Mouse (Mus musculus) urinary bladder, postnatal 4 days (tissue): ENCODE measurements around the gene Pdzd11.
A peak's percentile ranks its signal among the peaks of the same experiment; 100 is the strongest.

Experiments
- DNase-seq, 2 experiments: peaks; one replicate each; pipeline ENCODE4 v3.0.0; 2021 to 2022; ENCODE audit warnings: low spot score in 2 of 2

Pdzd11 gene

DNA sequence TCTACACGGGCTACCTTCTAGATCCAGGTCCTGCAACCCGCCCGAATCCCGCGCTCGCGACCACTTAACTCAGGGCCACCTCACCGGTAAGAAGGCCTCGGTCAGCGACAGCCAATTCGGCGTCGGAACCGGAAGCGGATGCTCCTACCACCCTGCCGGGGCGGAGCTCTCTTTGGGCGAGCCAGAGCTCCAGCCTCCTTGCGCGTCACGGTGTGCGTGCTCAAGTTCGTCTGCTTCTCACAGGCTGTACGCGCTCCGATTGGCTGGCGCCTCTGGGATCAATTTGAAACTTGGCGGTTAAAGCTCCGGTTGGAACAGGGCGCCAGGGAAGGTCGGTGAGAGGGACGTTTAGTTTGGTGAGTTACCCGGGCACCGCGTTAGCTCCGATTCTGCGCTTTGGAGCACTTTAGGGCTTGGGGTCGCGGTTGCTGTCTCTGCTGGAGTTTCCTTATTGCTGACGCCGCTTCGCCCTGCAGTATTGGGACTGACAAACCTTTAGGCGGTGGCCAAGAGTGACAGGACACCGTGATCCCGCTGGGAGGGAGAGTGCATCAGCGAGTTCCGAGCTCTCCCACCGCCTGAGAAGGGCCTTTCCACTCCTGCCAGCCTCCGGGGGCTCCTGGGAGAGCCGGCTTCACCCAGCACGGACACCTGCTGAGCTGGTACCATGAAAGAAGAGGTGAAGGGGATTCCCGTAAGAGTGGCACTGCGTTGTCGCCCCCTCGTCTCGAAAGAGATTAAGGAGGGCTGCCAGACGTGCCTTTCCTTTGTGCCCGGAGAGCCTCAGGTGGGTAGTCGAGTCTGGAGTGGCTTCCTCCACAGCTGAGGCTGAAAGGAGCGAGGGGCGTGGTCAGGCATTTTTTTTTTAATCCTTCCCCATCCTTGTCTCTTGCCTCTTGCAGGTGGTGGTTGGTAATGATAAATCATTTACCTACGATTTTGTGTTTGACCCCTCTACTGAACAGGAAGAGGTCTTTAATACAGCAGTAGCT is at the start of gene Pdzd11:
Pdzd11 (minus strand) TSS at position 767 of the 992 bp plus-strand sequence.
- DNase-seq = peak; percentile 83 to 87

DNA sequence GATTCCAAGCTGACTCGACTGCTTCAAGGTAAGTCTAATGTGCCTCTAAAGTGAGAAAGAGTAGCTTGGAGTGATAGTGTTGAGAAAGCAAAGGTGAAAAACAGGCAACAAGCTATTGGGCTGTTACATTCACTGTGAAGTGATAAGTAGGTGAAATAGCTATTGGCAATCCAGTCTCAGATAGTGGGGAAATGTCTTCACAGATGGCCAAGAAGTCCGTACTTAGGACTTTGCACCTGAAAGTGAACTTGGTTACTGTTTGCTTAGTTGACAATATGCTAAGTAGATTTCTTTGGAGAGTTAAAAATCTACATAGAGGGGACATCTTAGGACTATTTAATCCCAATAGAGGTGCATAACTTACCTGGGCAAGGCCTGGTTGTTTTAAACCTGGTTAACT is 38.5 kb upstream of the Pdzd11 start:
- no peak for DNase-seq

DNA sequence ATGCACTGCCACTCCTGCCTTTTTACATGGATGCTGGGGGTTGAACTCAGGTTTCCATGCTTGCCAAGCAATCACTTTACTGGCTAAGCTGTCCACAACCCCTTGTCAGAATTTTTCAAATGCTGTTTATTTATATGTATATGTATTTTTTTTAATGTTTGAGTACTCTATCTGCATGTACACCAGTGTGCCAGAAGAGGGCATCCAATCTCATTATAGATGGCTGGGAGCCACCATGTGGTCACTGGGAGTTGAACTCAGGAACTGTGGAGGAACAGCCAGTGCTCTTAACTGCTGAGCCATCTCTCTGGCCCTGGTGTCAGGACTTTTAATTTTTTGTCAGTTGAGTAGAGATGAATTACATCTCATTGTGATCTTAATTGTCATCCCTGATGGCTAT is 26.5 kb upstream of the Pdzd11 start:
- no peak for DNase-seq

DNA sequence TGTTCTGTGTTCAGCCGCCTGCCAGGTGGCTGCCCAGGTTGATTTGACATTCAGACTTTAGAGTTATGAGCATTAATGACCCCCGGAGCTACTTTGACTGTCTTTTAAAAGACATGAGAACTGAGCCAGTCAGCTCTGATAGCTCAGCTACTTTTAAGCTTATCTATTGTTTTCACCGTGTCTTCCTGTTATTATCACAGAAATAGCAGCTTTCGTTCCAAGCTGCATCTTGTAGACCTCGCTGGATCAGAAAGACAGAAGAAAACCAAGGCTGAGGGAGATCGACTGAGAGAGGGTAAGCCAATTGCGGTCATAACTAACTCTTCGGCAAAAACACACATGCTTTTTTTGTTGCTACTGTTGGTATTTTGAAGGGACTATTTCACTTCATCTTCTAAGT is 12.1 kb upstream of the Pdzd11 start:
- no peak for DNase-seq

DNA sequence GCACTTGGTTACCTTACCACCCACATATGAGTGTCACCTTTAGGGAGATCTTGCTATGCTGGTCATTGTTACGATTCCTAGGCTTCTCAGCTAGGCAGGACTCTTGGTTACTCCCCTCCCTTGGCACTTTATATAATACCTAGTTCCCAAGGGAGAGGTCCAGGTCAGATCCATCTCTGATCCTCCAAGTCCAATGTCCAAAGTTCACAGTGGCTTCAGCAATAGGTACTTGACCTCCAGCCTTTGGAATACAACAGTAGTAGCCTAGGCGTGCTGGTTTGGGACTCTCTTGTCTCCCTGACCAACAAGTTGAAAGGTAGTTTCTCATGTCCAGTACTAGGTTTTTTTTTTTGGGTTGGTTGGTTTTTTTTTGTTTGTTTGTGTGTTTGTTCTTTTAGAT is 2.7 kb upstream of the Pdzd11 start:
- DNase-seq = no peak

DNA sequence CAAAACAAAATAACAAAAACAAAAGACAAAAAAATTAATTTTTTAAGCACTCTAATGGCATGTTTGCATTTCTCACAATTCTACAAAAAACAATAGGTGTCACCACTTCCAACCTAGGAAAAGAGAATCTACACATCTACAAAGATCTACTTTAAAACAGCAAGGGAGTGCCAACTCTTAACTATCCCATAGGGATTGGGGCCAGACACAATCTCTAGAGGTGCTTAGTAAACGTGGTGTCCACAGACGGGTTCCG is 894 bp downstream of the Pdzd11 start, which contains the start of gene Kif4:
Kif4 (plus strand) TSS at position 192 of the 256 bp plus-strand sequence.
- no peak for DNase-seq

DNA sequence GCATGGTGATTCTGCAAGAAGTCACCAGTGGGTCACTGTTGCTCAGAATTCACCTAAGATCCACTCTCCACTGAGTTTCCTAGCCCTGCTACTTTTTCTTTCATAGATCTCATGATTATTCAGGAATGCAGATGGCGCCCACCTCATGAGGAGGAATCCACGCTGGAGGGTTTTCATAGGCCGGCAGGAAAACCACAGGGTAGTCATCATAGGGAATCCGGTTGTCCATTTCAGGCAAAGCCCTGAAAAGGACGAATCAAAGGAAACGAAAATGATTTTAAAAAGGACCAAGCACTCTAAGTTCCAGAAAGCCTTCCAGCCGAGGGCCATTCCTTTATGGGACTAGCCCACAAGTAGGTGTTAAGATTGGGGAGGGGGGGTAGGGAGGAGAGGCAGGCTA is 1.2 kb downstream of the Pdzd11 start:
- DNase-seq = no peak

DNA sequence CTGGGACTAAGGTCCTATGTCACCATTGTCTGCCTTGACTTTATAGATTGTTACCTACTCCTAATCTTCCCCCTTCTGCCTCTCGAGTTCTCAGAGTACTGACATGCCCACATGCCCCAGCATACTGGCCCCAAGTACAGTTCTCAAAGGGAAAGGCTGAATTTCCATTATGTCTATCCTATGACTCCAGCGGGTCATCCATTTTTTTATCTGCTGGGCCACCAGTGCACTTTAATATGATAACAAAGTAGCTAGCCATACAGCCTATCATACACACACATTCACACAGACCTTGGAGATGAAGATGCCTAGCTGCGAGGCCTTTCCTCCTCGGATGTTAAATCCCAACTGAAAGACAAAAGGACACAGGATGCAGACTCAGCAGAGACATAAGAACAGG is 2.1 kb downstream of the Pdzd11 start:
- no peak for DNase-seq

DNA sequence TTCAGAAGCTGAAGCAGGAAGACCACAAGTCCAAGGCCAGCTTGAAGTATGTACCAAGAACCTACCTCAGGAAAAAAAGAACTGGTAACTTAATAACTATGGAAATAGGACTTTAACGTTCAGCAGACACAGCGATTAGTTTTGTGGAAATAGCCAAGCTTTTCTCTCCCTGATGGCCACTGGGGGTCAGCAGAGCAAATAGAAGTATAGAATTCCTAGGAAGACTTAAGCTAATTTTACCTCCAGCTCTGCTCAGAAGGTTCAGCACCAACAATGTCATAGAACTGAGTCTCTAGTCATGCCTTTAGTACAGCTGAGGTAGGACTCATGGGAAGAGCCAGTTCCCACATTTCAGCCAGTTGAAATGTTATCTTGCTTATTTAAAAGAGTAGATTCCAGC is 5.0 kb downstream of the Pdzd11 start:
- no peak for DNase-seq

DNA sequence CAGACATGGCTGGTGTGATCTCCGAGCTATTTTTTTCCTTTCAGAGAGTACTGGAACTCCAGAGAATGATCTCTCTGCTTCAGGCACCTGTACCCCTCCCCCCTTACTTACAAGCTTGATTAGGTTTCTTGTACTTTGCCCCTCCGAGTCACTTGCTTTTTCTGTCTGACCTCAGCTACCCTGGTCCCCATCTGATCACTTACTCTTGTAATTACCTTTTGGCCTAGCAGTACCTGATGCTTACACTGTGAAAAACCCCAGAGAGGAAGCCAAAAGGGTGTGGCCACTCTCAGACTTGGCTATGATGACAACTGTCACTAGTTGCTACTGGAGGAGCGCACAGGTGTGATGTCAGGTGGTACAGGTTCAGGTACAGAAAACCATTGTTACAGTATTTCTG is 7.9 kb downstream of the Pdzd11 start:
- DNase-seq = no peak

DNA sequence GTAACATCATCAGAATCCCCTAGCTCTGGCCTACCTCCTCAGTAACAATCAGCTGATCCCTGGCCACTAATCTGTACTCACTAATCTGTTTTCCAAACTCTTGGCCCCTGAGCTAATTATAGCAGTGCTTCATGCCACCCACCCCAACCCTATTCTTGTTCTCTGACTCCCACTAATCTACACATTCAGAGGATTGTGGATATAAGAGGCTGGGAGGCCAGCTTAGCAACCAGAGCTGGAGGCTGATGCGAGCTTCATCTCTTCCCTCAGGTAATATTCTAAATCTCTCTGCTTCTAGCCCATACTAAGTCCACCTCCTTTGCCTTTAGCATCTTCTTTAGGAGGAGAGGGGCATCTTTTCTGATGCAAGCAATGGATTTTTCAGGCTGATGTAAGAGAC is 21.1 kb downstream of the Pdzd11 start, which contains the start of gene Arr3:
Arr3 (plus strand) TSS at position 184 of the 400 bp plus-strand sequence.
- no peak for DNase-seq

DNA sequence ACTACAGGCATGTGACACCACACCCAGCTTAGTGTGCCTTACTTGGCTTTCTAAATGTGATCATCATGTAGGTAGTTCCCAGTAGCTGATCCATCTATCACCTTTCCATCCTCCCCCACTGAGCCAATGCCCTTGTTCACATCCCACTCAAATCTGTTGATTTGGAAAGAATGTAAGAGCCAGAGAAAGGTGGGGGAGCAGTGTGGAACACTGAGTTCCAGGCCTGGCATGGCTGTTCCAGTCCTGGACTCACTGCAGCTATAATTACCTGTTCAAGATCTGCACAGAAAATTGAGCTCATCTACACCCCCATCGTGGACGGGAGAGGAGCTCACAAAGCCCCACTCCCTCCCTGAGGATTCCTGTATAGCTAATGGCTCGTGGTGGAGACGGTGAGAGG is 26.6 kb downstream of the Pdzd11 start:
- DNase-seq = no peak

DNA sequence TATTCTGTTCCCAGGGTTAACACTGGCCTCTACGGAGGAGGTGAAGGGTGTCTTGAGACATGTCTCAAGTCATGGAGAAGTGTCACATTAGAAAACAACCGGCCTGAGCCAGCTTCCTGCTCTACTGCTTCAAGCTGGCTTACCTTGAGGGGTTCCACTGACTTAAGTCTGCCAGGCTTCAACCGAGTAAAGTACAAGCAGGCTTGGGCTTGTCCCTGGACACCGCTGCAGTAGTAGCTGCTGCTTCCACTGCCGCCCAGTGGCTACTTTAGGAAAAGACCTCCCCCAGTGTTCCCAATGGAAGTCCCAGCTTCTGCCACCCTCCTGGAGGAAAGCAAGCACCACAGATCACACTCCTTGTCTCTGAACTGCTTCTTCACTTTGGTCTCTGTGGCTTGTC is 28.9 kb downstream of the Pdzd11 start:
- peak in 1 of 2 experiments; percentile 17 for DNase-seq

DNA sequence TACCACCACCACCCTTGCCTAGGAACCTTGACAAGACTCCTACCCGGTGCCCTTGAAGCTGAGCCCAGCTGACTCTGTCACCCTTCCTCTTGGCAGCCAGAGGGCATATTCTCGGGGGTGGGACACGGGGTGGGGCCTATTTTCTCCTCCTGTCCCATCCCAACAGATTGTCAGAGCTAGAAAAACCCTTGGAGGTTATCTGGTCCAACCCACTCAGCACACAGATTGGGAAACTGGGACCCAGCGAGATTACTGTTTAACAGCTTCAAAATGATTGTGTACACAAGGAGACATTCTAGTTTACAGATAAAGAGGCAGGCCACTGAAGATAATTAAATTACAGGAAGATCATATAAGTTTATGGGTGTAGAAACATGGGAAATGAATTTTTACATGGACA is 31.6 kb downstream of the Pdzd11 start, which contains the start of gene P2ry4:
P2ry4 (minus strand) TSS at position 79 of the 400 bp plus-strand sequence.
- no peak for DNase-seq
